Mouse (Mus musculus) liver, embryonic 16.5 days (tissue): Measurements from ENCODE around the gene Prss27. TPM values are rescaled to one million over a fixed set of nuclear protein-coding genes. Genes with fewer than 3 reads are reported as not detected.

ENCODE experiments used
- ATAC-seq: fragments of 200-750 bp; cut with Nextera tagmentation; 2 replicates; pipeline ENCODE4 v1.8.0; 2017; ENCODE audit warnings: low read depth, mild to moderate bottlenecking, moderate number of reproducible peaks, moderate library complexity
- H3K27ac ChIP-seq: fragments of 300-500 bp; sonication (generic); 2 replicates; pipeline ENCODE4 v1.5.1; 2014; ENCODE audit warnings: mild to moderate bottlenecking, low read length
- H3K27me3 ChIP-seq: fragments of 300-500 bp; sonication (generic); 2 replicates; pipeline ENCODE4 v1.6.1; 2014; ENCODE audit warnings: low read depth, low read length, mixed read lengths; ENCODE audit not compliant: control insufficient read depth, insufficient read depth
- H3K36me3 ChIP-seq: fragments of 300-500 bp; sonication (generic); 2 replicates; pipeline ENCODE4 v1.6.1; 2014; ENCODE audit warnings: mild to moderate bottlenecking; ENCODE audit not compliant: control insufficient read depth, insufficient read depth
- H3K4me1 ChIP-seq: fragments of 300-500 bp; sonication (generic); 2 replicates; pipeline ENCODE4 v1.6.1; 2014; ENCODE audit warnings: low read depth, low read length, mixed read lengths; ENCODE audit not compliant: control insufficient read depth
- H3K4me2 ChIP-seq: fragments of 300-500 bp; sonication (generic); 2 replicates; pipeline ENCODE4 v1.6.1; 2014; ENCODE audit warnings: low read depth, low read length, mixed read lengths
- H3K4me3 ChIP-seq: fragments of 300-500 bp; sonication (generic); 2 replicates; pipeline ENCODE4 v1.5.1; 2014; ENCODE audit warnings: low read depth, mild to moderate bottlenecking, low read length
- H3K9ac ChIP-seq: fragments of 300-500 bp; sonication (generic); 2 replicates; pipeline ENCODE4 v1.6.1; 2014; ENCODE audit warnings: low read depth, low read length
- H3K9me3 ChIP-seq: fragments of 300-500 bp; sonication (generic); replicated peaks from 2 replicates; pipeline ENCODE4 v1.6.1; 2016; ENCODE audit warnings: low read length; ENCODE audit not compliant: control insufficient read depth
- WGBS: fragments of 180-500 bp; shearing (Covaris S2); extraction: QIAGEN DNeasy Blood & Tissue Kit; methylation state at CpG from one replicate; pipeline ENCODE4 v1.1.7; 2014; ENCODE audit not compliant: insufficient replicate concordance; 5-methylcytosine and 5-hydroxymethylcytosine counted together
- polyA plus RNA-seq: library from polyadenylated mRNA; unstranded; fragments of >200 nt; fragmentation: Nextera tagmentation; extraction: Ambion mirVana; gene quantifications from 2 replicates; pipeline ENCODE4 v1.2.1, GENCODE M21; 2015

Prss27 gene
- polyA plus RNA-seq, 1 experiment from 2014 or later, result not detected

DNA sequence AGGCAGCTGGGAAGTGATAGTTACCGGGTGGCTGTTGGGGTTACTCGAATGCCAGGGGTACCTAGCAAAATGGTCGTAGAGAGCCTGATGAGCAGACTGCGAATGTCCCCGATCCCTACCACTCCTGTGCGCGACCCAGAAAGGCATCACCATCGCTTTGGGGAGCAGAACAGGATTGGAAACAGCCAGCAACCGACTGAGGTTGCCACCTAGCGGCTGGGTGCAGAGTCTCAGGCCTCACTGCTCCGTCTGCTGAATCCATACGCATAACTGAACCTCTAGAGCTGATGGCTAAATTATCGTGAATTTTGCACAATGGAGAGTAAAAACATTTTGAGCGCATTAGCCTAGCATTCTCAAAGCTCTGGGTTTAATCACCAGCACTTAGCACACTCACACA lies 22.2 kb upstream of the Prss27 start:
- Histone ChIP-seq H3K36me3 (no peaks in the 10 kb centered on the region), H3K9ac (no peak overlapping the region), H3K4me2 (no peak overlapping the region), H3K27ac (no peak overlapping the region), H3K4me1 (no peaks in the 10 kb centered on the region), H3K9me3 (no peaks in the 10 kb centered on the region), H3K27me3 (no peaks in the 10 kb centered on the region), H3K4me3 (no peak overlapping the region)
- 22% methylated on average over 14 of the region's 14 CpGs for WGBS
- no peak for ATAC-seq

DNA sequence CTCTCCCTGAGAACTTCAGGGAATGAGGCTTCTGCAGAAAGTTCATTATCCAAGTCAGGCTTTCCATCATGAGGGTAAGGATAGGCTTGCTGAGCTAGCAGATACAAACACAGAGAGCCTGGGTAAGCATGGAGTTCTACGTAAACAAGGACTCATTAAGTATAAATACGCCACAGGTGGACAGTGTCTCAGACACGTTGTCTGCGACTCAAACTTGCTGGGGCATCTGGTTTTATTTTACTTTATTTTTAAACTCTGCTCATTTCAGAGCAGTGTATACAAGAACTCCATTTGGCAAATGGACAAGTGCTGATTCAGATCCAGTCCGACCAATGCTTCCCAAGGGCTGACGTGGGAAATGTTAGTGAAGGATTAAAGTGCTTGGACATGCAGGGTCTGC lies 17.2 kb upstream of the Prss27 start:
- H3K4me2 ChIP-seq, result no peak overlapping the region
- no peak overlapping the region for H3K9ac ChIP-seq
- WGBS, result 70% methylated on average over 6 of the region's 6 CpGs
- no peak overlapping the region for H3K27ac ChIP-seq
- ATAC-seq, result no peak
- no peaks in the 10 kb centered on the region for H3K9me3 ChIP-seq
- no peak overlapping the region for H3K4me3 ChIP-seq
- no peaks in the 10 kb centered on the region for H3K27me3 ChIP-seq
- peaks cover 3% of the 10 kb centered on the region for H3K4me1 ChIP-seq
- no peaks in the 10 kb centered on the region for H3K36me3 ChIP-seq

DNA sequence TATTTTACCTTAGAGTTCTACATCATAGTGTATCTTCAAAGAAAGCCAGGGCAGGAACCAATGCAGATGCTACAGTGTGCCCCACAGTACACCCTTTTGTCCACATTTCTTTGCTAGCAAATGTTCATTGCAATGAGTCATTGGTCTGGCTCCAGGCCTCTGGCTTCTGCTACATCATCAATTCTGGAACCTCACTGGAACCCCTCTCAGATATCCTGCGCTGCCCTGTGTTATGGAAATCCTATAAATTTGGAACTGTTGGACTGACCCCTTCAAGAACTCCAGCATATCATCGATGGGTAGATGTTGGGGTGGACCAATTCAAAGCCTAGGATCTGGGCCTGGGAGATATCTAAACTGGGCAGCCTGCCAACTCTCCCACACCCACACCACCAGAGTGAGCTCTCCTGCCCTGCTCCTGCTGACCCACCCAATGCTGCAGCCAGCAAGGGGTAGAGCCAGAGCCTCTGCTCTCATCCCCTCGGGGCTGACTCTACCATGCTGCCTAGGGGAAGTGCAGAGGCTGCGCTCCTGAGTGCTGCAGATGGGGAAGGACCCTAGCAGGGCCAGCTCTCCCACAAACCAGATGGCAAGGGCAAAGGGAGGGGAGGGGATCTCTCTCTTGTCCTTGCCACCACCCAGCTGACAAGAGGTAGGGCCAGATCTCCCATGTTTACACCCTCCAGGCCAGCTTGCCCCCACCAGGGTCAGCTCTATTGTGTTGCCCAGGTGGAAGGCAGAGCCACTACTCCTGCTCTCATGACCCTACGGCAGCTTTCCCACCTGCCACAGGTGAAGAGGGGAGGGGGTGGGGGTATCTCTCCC lies 16.4 kb upstream of the Prss27 start:
- ATAC-seq, result peak; percentile 59; the same call in 1 of the 2 replicates
- H3K27me3 ChIP-seq, result no peaks in the 10 kb centered on the region
- H3K4me1 ChIP-seq, result peaks cover 3% of the 10 kb centered on the region
- no peak overlapping the region for H3K9ac ChIP-seq
- 43% methylated on average over 5 of the region's 5 CpGs for WGBS
- H3K4me3 ChIP-seq, result no peak overlapping the region
- no peaks in the 10 kb centered on the region for H3K9me3 ChIP-seq
- no peaks in the 10 kb centered on the region for H3K36me3 ChIP-seq
- no peak overlapping the region for H3K4me2 ChIP-seq
- no peak overlapping the region for H3K27ac ChIP-seq

- Histone ChIP-seq H3K9me3 (no peaks in the 10 kb centered on the region), H3K4me3 (no peak overlapping the region), H3K36me3 (no peaks in the 10 kb centered on the region), H3K9ac (no peak overlapping the region), H3K4me2 (no peak overlapping the region), H3K27me3 (no peaks in the 10 kb centered on the region), H3K27ac (no peak overlapping the region), H3K4me1 (no peaks in the 10 kb centered on the region)
- WGBS, result 58% methylated on average over 7 of the region's 7 CpGs
- ATAC-seq, result no peak
Observed at GRCm38 (mm10) chr17:24029477-24029876, 8.5 kb upstream of the Prss27 start.

DNA sequence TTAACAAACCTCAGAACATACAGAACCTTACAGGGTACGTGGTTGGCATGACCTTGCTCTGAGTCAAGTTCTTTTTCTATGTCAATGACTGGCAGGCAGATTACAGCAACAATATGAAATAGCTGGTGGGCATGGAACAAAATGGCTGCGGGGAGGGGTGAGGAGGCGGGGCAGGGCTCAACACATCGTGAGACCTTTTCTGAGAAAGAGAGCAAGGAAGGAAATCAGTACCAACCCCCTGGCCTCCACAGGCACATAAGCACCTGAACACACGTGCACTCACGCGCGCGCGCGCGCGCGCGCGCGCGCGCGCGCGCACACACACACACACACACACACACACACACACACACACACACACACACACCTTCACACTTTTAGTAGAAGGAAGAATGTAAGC lies 7.4 kb upstream of the Prss27 start:
- no peak overlapping the region for H3K9ac ChIP-seq
- whole genome bisulfite sequencing, result 67% methylated on average over 18 of the region's 22 CpGs
- no peaks in the 10 kb centered on the region for H3K9me3 ChIP-seq
- H3K36me3 ChIP-seq, result no peaks in the 10 kb centered on the region
- H3K27me3 ChIP-seq, result no peaks in the 10 kb centered on the region
- H3K4me3 ChIP-seq, result no peak overlapping the region
- no peak for ATAC-seq
- H3K4me2 ChIP-seq, result no peak overlapping the region
- H3K4me1 ChIP-seq, result no peaks in the 10 kb centered on the region
- no peak overlapping the region for H3K27ac ChIP-seq

- WGBS, result 59% methylated on average over 7 of the region's 7 CpGs
- ATAC-seq, result no peak
- no peak overlapping the region for H3K4me2 ChIP-seq
- H3K27me3 ChIP-seq, result no peaks in the 10 kb centered on the region
- no peaks in the 10 kb centered on the region for H3K9me3 ChIP-seq
- no peak overlapping the region for H3K9ac ChIP-seq
- no peaks in the 10 kb centered on the region for H3K4me1 ChIP-seq
- no peak overlapping the region for H3K27ac ChIP-seq
- no peak overlapping the region for H3K4me3 ChIP-seq
- H3K36me3 ChIP-seq, result no peaks in the 10 kb centered on the region
Observed at GRCm38 (mm10) chr17:24035087-24035486, 2.9 kb upstream of the Prss27 start.

DNA sequence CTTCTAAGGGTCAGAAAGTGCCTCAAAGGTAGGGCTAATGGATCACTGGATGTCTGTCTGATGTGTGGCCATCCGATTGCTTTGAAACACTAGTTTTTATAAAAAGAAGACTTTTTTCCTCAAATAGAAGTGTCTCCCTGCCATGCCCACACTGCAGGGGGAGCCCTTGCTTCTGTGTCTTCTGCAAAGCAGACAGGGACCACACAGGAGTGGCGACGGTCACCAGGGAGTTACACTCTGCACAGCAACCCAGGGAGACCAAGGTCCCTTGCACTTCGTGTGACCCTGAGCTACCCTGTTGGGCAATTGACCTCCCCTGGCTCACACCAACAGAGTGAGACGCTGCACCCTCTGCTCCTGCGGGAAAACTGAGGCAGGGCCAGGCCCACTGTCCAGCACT lies 990 bp upstream of the Prss27 start:
- Histone ChIP-seq H3K9ac (no peak overlapping the region), H3K4me2 (no peak overlapping the region), H3K36me3 (no peaks in the 10 kb centered on the region), H3K27me3 (no peaks in the 10 kb centered on the region), H3K4me1 (no peaks in the 10 kb centered on the region), H3K9me3 (no peaks in the 10 kb centered on the region), H3K4me3 (no peak overlapping the region), H3K27ac (no peak overlapping the region)
- 34% methylated on average over 6 of the region's 6 CpGs for WGBS
- ATAC-seq, result no peak

DNA sequence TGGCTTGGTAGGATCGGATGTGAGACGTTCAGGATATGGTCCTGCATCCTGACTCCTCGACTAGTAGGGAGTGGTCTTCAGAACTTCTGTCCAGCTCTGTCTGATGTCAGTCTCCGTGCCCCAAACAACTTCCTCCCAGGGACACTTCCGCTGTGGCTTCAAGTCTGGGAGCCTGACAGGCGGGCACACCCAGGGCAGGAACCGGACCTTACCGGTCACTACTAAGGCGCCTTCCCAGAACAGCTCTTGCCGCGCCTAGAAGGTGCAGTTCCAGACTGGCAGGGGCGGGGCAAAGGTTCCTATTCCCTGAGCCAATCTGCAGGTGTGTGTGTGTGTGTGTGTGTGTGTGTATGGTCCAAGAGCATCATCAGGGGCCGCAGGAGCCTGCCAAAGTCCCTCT lies 584 bp upstream of the Prss27 start:
- WGBS, result 35% methylated on average over 13 of the region's 13 CpGs
- H3K27ac ChIP-seq, result no peak overlapping the region
- H3K9ac ChIP-seq, result no peak overlapping the region
- no peak overlapping the region for H3K4me3 ChIP-seq
- no peak overlapping the region for H3K4me2 ChIP-seq
- H3K9me3 ChIP-seq, result no peaks in the 10 kb centered on the region
- no peaks in the 10 kb centered on the region for H3K27me3 ChIP-seq
- no peak for ATAC-seq
- H3K4me1 ChIP-seq, result no peaks in the 10 kb centered on the region
- H3K36me3 ChIP-seq, result no peaks in the 10 kb centered on the region

DNA sequence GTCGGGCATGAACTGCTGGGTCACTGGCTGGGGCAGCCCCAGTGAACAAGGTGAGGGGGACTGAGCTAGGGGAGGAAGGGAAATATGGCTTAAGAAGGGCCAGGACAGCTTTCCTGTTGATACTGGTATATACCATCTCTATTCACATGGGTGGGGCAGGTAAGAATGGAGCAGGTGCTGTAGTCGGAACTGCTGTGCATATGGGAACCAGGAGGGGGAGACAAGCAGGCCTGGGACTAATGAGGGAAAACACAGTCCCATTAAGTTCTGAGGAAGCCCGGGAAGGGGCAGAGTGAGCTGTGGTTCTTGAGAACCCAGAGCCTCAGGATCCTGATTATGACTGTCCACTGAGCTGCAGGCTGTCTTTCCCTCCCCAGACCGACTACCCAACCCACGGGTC lies 6.5 kb downstream of the Prss27 start:
- WGBS, result 51% methylated on average over 5 of the region's 5 CpGs
- ATAC-seq, result no peak
- Histone ChIP-seq H3K27me3 (no peaks in the 10 kb centered on the region), H3K36me3 (peaks cover 8% of the 10 kb centered on the region; the same call in 1 of the 2 replicates), H3K4me1 (no peaks in the 10 kb centered on the region), H3K27ac (no peak overlapping the region), H3K9ac (no peak overlapping the region), H3K4me3 (no peak overlapping the region), H3K9me3 (no peaks in the 10 kb centered on the region), H3K4me2 (no peak overlapping the region)
